Mouse (Mus musculus): Measurements from ENCODE around the gene Gfpt1.

GRCm38 (mm10) chr6:87138479-87138878, 95.8 kb downstream of the Gfpt1 start:
- TF ChIP-seq POLR2A (IDR thresholded peaks at IDR 0.05; ENCODE audit: borderline replicate concordance, extremely low read depth, low read depth, low read length), result no peak
- no peak for TF ChIP-seq CTCF (IDR thresholded peaks at IDR 0.05; ENCODE audit: insufficient read depth, low read length)
